Mouse (Mus musculus) CD8-positive naive resting alpha-beta T cell, adult 2 months (primary cell): Measurements from ENCODE around the gene Vmn1r222.
"Not testable (repeated sequence)": the region's sequence is repeated elsewhere in the genome, so short reads cannot be mapped to it uniquely, and the experiment has no call there.

ENCODE experiments used
- DNase-seq, 2 experiments: peaks; one replicate each; pipeline ENCODE4 v3.0.0; 2022; ENCODE audit warnings: low read depth in 2 of 2, low spot score in 2 of 2

The Vmn1r222 gene

GRCm38 (mm10) chr13:23235847-23236246, at the start of gene Vmn1r222:
Vmn1r222 (minus strand) TSS chr13:23235947.
- DNase-seq = not testable (repeated sequence)

GRCm38 (mm10) chr13:23285191-23285920, 49.6 kb upstream of the Vmn1r222 start:
- DNase-seq = no peak

GRCm38 (mm10) chr13:23279992-23280391, 44.2 kb upstream of the Vmn1r222 start:
- DNase-seq = no peak

- no peak for DNase-seq
These were observed 43.8 kb upstream of the Vmn1r222 start for GRCm38 (mm10) chr13:23279576-23279975.

GRCm38 (mm10) chr13:23270321-23271101, 34.8 kb upstream of the Vmn1r222 start:
- DNase-seq = no peak

GRCm38 (mm10) chr13:23269681-23270080, 33.9 kb upstream of the Vmn1r222 start:
- no peak for DNase-seq

- not testable (repeated sequence) for DNase-seq
These were observed 33.4 kb upstream of the Vmn1r222 start for GRCm38 (mm10) chr13:23269127-23269526.

- DNase-seq = not testable (repeated sequence)
These were observed 32.9 kb upstream of the Vmn1r222 start for GRCm38 (mm10) chr13:23268606-23269005.

GRCm38 (mm10) chr13:23258546-23259048, 22.9 kb upstream of the Vmn1r222 start:
- no peak for DNase-seq

- DNase-seq = not testable (repeated sequence)
These were observed 11.1 kb upstream of the Vmn1r222 start, which contains the start of gene Vmn1r223 for GRCm38 (mm10) chr13:23246834-23247233. Vmn1r223 (plus strand) TSS chr13:23247134.

GRCm38 (mm10) chr13:23213827-23214226, 21.9 kb downstream of the Vmn1r222 start, which contains the start of gene Vmn1r221:
Vmn1r221 (plus strand) TSS chr13:23214127.
- DNase-seq = not testable (repeated sequence)

GRCm38 (mm10) chr13:23203885-23204284, 31.9 kb downstream of the Vmn1r222 start:
- not testable (repeated sequence) for DNase-seq

GRCm38 (mm10) chr13:23187875-23188274, 47.9 kb downstream of the Vmn1r222 start, which contains the start of gene Vmn1r220:
Vmn1r220 (minus strand) TSS chr13:23187975.
- no peak for DNase-seq
